Mouse (Mus musculus): ENCODE measurements around the gene Psg16.

Gene Psg16

DNA sequence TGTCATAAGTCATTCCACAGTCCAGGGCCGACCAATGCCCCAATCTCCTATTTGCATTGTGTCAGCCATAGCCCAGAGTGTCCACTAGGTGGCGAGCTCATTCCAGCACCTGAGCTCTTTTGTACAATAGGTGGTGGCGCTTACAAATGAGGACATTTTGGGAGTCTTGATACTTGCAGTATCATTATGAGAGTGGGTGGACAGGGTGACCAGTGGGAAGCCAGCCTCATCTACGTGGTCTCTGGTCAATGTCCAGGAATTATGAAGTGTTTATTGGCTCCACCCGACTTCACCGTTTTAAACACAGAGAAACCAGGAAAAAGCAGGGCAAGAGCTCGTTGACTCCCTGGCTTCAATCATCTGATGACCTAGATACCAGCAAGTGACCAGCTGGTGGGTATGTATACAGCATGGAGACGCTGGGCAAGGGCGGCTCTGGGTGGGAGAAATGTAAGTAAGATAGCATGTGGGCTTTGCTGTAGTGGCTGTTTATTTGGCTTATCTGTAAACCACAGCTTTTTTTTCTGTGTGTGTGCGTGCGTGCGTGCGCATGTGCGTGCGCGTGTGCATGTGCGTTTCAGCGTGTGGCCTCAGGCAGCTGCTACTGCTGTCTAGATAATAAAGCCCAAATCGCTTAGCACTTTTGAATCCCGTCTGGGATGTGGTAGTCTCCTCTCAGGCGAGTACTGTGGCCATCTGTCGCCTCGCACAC, at the start of gene Psg16:
TSS of gene Psg16 (plus strand) at position 137 of the 712 bp plus-strand sequence.
- DNase-seq (ENCODE audit: low read depth, low spot score): peak; percentile 74

GRCm38 (mm10) chr7:17024141-17024540, 49.7 kb upstream of the Psg16 start:
- no peak for DNase-seq (ENCODE audit: low read depth, low spot score)

DNA sequence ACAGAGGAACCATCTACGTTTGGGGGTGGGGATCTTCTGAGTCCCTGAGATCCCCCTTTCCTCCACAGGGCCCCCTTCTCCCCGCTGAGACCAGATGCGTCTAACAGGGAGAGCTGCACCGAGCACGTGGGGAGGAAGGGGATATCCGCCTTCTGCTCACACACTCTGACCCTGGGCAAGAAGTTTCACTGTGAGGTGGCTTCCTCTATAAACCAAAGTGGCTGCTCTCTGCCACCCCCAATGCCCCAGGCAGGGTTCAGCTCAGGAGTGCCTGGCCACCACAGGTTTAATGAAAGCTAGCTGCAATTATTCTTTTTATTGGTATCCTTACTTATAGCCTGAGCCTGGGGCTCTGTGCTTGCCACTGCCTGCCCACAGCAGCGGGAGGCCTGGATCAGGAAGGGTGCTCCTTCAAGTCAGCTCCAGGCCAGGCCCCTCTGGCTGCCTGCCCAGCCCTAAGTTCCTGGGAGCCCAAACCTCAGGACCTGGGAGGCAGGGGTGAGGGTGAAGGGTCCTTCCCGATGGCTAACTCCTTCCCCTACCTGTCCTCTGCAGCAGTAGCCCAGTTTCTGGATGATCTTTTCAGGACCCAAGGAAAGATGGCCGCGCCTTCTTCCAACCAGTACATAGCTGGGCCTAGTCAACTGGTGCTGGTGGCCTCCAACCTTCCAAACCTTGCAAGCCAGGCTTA, 48.9 kb upstream of the Psg16 start:
- no peak for DNase-seq (ENCODE audit: low read depth, low spot score)

DNA sequence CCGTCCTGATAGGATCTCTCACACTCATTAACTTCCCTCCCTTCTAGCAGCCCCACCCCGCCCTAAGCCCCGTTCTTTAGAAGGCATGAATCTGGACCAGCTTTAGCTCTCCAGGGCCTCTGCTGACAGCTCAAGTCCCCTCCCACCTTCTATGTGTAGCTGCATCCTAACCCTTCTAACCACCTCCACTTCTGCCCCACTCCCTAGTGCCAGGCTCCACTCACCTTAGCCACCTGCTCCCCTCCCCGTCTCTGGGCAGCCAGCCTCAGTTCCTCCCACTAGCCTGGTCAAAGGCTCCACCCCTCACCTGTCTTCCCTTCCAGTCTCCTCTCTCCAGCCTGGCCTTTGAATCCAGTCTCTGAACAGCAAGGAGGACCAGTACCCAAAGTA, 48.3 kb upstream of the Psg16 start:
- DNase-seq (ENCODE audit: low read depth, low spot score): no peak

DNA sequence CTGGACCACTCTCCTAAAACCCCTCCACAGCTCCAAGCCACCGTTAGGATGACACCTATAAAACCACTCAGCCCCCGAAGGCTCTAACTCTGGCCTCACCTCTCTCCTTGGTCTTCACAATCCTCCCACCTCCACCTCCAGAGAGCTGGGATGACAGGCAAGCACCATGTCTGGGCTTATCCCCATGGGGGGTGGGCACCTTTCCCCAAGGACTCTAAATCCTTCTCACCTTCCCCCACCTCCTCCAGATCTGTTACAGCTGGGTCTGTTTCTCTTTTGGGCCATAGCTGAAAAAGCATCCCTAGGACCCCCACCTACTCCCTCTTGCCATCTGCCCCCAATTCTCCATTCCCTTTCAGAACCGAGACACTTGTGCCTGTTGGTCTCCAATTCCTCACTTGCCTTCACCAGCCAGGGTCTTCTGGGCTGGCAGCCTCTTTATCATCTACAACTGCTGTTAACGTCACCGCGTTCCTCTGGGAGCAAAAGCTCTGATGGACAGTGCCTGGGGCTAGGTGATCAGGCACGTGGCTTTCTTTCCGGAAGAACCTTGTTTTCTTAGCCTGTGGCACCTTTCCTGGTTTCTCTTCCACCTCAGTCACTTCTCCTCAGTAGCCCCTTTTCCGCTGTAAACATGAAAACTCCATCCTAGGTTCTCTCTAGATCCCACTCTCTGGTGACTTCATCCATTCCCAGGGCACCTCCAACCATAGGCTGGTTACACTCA, 47.8 kb upstream of the Psg16 start:
- DNase-seq (ENCODE audit: low read depth, low spot score): no peak

DNA sequence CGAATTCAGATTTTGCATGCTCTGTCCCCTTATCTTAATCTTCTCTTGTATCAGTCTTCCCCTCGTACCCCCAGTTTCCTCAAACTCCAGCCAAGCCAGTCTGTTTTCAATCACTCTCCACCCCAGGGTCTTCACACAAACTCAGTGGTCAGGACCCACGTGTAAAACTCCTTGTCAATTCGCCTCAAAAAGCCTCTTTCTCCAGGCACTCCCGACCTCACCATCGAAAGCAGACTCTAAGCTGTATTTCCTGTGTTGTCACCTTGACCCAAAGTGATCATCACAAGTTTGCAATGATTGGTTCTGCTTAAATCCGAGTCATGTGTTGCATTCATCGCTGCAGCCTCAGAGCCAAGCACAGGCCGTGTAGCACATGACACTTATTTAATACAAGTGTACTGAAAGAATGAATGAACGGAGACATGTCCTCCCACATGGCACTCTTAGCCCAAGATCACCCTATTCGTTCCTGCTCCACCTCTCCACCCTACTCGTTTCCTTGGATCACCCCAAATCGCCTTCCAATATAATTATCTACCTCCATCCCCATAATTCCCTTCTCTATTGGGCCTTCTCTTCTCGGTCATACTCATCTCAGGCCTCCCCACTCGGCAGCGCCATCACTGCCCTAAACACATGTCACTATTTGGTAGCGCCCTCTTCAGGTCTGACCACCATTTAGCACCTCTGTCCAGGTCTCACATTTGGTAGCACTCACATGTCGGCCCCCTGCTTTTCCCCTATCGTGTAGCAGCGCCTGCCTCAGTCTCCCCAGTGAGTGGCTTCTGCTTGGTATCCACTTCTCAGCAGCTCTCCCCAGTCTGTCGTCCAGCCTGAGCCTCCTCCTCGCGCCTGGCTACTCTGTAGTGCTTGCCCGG, 46.9 kb upstream of the Psg16 start:
- peak; percentile 34 for DNase-seq (ENCODE audit: low read depth, low spot score)

DNA sequence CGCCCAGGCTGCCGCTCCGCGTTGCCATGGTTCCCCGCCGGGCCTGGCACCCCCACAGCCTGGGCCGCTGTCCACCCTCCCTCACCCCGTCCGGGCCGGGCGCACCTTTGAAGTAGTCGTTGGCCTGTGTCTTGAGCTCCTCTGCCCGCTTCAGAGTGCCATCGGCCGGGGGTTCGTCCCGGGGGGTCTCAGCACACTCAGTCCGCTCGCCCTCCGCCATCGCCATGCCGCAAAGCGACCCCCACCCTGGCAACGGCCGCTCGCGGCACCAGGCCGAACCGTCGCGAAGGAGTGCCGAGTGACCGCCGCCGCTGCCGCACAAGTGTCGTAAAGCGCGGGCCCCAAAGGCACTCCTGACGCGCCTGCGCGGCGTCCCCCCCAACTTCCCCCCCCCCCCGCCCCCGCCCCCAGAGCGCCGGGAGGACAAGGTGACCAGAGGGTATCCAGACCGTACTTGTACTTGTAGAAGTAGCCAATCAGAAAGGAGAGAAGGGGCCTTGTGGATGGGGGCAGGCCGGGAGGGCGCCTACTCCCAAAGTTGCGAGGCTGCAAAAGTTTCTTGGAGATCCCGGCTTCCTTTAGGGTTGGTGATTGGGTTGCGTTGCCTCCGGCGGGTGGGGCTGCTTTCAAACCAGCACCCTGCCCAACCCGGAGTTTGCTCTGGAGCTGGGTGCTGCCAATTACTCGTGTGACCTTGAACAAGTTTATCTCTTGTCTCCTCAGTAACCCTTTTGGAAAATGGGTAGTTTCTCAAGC, 46.1 kb upstream of the Psg16 start, which contains the start of gene Ppp5c:
TSS of gene Ppp5c (minus strand) at position 337 of the 756 bp plus-strand sequence.
- DNase-seq (ENCODE audit: low read depth, low spot score): peak; percentile 78

DNA sequence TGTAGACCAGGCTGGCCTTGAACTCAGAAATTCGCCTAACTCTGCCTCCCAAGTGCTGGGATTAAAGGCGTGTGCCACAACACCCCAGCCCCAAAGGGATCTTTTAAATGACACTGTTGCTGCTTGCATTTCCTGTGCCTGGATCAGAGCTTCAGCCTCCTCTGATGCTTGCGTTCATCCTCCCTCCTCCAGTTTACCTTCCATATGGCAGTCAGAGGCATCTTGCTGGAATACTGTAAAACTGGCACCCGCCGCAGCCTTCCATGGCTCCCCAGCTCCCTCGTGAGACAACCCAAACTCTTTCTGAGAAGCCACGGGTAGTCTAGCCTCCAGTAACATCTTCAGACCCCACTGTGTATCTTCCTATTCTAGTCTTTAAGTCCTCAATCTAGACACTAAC, 44.9 kb upstream of the Psg16 start:
- DNase-seq (ENCODE audit: low read depth, low spot score): no peak

GRCm38 (mm10) chr7:17030239-17030638, 43.6 kb upstream of the Psg16 start:
- no peak for DNase-seq (ENCODE audit: low read depth, low spot score)

GRCm38 (mm10) chr7:17038018-17038695, 35.7 kb upstream of the Psg16 start:
- peak; percentile 65 for DNase-seq (ENCODE audit: low read depth, low spot score)

- DNase-seq (ENCODE audit: low read depth, low spot score): no peak
These were observed 34.5 kb upstream of the Psg16 start for GRCm38 (mm10) chr7:17039373-17039772.

DNA sequence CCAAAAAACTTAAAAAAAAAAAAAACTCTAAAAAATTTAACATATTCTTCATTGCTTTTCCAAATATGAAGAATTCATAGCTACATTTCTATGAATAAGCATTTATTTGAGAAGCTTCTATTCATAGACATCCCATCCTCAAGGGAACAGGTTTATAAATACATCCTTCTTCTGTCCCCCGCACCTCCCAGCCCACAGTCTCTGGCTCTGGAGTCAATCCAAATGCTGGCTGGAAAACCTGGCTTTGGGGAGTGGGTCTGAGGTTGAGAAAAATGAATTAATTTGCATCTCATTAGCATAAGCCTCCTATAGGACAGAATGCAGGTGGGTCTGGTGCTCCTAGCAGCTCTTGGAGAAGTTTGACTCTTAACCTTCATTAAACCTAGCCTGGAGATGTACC, 28.1 kb upstream of the Psg16 start:
- no peak for DNase-seq (ENCODE audit: low read depth, low spot score)

DNA sequence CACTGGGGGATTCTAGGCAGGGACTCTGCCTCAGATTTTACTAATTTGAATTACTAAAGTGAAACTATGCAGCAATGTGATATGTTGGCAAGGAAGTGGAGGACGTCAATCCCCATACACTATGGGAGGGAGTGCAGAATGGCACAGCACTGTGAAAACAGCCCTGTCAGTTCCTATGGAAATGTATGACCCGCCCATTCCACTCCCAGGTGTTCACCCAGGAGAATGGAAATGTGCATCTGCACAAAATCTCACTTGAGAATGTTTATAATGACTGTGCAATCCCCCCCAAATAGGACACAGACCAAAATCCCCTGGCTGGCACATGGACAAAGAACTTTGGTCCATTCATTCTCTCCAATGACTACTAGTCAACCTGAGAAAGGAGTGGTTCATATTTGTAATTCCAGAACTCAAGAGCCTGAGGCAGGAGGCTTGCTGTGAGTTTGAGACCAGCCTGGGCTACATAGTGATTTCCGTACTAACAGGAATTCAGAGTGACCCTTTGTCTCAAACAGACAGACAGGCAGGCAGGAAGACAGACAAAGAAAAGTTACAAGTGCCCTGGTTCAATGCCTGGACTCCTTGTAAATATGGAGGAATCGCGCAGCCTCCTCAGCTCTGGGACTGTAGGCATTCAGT, 26.7 kb upstream of the Psg16 start:
- DNase-seq (ENCODE audit: low read depth, low spot score): no peak

DNA sequence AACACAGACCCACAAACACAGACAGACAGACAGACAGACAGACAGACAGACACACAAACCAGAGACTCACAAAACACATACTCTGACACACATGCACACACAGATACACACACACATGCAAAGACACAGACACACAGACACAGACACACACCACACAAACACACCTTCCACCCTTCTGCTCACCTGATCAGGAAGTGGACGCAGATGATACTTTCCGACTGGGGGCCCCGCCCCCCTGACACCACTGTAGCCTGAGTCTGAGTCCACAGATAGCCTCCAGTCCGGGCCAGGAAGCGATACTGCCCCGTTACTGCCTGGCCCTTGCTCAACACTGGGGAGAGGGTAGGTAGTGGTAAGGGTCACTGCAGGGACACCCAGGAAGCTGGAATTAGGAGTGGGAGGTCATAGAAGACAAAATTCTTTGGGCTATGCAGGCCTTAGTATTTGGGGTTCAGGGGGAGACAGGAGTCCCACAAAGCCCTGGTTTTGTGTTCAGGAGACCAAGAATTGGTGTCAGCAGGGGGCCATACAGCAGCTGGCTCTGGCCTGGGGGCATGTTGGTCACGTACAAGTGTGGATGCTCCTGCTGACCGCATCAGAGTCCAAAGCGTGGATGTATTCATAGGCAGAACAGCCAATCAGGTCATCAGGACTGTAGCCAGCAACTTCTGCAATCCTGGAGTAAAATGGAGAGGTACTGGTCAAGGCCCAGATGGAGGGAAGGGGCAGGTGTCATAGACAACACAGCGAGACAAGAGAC, 25.2 kb upstream of the Psg16 start:
- no peak for DNase-seq (ENCODE audit: low read depth, low spot score)

GRCm38 (mm10) chr7:17050491-17050890, 23.3 kb upstream of the Psg16 start:
- DNase-seq (ENCODE audit: low read depth, low spot score): no peak

DNA sequence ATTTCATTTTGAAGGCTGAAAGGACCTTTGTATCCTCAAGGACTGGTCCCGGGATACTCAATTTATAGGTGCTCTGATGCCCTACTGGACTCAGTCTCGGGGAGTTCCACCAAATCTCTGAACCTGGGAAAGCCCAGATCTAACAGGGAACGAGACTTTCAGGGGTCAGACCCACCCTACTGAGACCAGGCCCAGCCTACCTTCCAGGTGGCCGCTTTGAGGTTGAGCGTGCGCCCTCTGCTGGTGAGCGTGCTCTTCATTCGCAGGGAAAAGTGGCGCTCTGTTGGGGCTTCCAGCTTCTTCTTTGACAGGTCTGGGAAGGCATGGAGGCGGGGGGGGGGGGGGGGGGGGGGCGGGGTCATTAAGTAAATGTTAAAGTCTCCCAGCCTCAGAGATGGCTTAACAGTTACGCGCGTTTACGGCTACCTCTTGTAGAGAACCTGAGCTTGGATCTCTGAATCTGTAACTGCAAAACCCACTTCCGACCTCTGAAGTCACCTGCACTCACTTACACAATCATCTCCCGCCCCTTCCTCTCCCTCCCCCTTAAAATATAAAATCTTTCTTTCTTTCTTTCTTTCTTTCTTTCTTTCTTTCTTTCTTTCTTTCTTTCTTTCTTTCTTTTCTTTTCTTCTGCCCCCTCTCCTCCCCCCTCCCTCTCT, 22.8 kb upstream of the Psg16 start:
- DNase-seq (ENCODE audit: low read depth, low spot score): peak; percentile 67

- no peak for DNase-seq (ENCODE audit: low read depth, low spot score)
These were observed 19.4 kb upstream of the Psg16 start for GRCm38 (mm10) chr7:17054325-17054989.
